Mouse (Mus musculus) lung, adult 2 months (tissue): ENCODE data around the gene Ppm1n.

Experiments
- CTCF ChIP-seq: fragments of 200-500 bp; IDR thresholded peaks from 2 replicates; pipeline ENCODE4 v1.5.1; 2011; ENCODE audit warnings: mild to moderate bottlenecking, low read length, control low read depth; ENCODE audit not compliant: insufficient read depth
- POLR2A ChIP-seq: fragments of 200-500 bp; IDR thresholded peaks from 2 replicates; pipeline ENCODE4 v1.6.1; 2011; ENCODE audit warnings: low read depth, mild to moderate bottlenecking, control low read depth, low read length, borderline replicate concordance; ENCODE audit errors: extremely low read depth

DNA sequence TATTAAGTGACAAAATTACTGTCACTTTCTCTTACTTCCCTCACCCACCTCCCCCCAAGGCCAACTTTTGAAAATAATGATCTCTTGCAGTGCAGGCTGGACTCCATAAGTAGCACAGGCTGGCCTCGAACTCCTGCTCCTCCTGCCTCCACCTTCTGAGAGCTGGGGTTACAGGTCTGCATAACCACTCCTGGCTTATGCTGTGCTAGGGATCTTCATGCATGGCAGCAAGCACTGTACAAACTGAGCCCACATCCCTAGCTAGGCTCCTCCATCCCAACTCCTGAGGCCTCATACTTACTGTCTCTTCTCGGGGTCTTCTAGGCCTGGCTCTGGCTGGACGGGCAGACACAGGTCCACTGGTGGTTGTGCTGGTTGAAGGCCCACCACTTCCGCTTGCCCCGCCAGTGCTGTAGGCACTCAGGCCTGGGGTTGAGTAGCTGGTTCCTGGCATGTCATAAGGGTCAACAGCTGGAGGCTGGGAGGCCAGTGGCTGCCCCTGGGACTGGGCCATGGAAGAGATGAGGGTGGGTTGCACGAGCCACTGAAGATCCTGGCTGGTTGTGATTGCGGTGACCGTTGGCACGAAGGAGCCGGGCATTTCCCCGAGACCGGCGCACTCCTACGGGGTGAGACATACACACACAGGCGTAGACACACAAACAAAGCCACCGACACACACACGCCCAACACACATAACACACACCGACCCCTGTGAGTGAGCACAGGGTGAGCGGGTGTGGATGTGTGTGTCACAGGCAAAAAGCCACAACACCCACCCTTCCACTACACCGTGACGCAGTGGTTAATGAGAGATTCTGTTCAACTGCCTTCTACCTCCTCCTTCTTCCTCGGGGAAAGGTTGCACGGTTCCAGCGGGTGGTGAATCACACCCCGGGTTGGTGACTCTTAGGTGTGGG is 27.2 kb upstream of the Ppm1n start:
- TF ChIP-seq CTCF (no peak), POLR2A (no peak)
